ENCODE assay signal across 8 mouse cellular contexts in the genomic region with DNA sequence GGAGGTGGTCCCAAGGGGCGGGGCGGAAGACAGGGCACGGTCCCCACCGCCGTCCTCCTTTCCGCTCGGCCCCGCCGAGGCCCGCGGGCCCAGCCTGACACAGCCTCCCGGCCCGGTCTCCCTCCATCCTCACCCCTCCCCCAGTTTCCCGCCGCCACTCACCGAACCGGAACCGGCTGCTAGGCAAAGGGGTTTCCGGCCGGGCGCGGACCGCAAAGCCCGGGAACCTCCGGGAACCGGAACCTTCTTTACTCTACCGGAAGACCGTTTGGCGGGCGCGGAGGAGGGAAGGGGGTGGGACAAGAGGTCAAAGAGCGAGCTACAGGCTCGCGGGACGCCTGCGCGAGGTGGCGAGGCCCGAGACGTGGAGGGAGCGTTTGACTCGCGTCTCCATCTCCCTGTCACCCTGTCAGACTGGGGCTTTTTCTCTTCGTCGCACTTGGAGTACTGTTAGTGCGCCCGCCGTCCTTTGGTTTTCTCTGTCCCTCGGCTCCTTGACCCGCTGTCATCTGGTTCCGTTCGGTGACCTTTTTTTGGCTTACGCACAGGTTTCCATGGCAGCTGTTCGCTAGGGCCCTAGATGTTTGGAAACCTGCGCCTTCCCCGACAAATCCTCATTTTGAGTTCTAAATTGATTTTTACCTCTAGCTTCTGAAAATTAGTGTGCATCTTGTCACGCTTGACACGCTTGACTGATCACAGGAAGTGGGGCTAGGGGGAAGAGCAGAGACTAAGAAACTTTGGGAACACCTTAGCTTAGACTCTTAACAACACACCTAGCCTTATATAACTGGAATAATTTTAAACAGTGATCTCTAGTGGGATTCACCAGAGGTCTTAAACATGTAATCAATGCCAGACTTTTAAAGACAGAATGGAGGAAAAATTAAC. TPM values are rescaled to one million over a fixed set of nuclear protein-coding genes. Genes with fewer than 3 reads are reported as not detected.
DNase-seq lines count a peak whose midpoint lies in the region; ATAC-seq and TF ChIP-seq lines count a peak whose summit lies in the region.

A gene (minus strand): TSS at position 624 of the 891 bp plus-strand sequence.

- peaks cover 5% of the 10 kb centered on the region for H3K36me3 ChIP-seq in heart, embryonic 10.5 days
- 0 out of 2 replicates have a peak, but pooled peaks cover 6% of the 10 kb centered on the region for H3K36me3 ChIP-seq in kidney, embryonic 16.5 days (ENCODE audit: insufficient read depth, low read length)
- H3K36me3 ChIP-seq in liver, adult 2 months (ENCODE audit: control insufficient read depth, insufficient read depth, low read length) = no peaks in the 10 kb centered on the region
- peaks cover 4% of the 10 kb centered on the region for H3K36me3 ChIP-seq in myocyte (ENCODE audit: control insufficient read depth, insufficient read depth)
- H3K36me3 ChIP-seq in splenic B cell, adult 2 months (ENCODE audit: control insufficient read depth, insufficient read depth, low read length, poor library complexity, severe bottlenecking) = no peaks in the 10 kb centered on the region

- no peaks in the 10 kb centered on the region for H3K9me3 ChIP-seq in heart, embryonic 10.5 days
- no peaks in the 10 kb centered on the region; the same call in 1 of the 2 replicates for H3K9me3 ChIP-seq in kidney, embryonic 16.5 days (ENCODE audit: low read length)

- WGBS in heart, embryonic 10.5 days = under 1% methylated on average over 56 of the region's 58 CpGs
- under 1% methylated on average over 51 of the region's 58 CpGs for WGBS in kidney, embryonic 16.5 days
- under 1% methylated on average over 58 of the region's 58 CpGs for WGBS in liver, adult 2 months

- H3K4me3 ChIP-seq in bone marrow macrophage, adult 2 months (ENCODE audit: insufficient read depth, low read length) = peak within 1 kb of the TSS; percentile 86
- H3K4me3 ChIP-seq in embryonic fibroblast, embryonic 13.5 days (ENCODE audit: insufficient read depth, low read length) = peak within 1 kb of the TSS; percentile 100
- peak within 1 kb of the TSS; percentile 96 for H3K4me3 ChIP-seq in heart, embryonic 10.5 days
- H3K4me3 ChIP-seq in kidney, embryonic 16.5 days (ENCODE audit: low read length) = peak within 1 kb of the TSS; percentile 96
- H3K4me3 ChIP-seq in liver, adult 2 months (ENCODE audit: insufficient read depth, low read depth, low read length) = peak within 1 kb of the TSS; percentile 69
- H3K4me3 ChIP-seq in myocyte = peak within 1 kb of the TSS; percentile 67

- peak; percentile 97 for DNase-seq in A20 (ENCODE audit: low read depth, low spot score)
- DNase-seq in heart, embryonic 10.5 days (ENCODE audit: low spot score) = peak; percentile 94
- peak; percentile 77 for DNase-seq in liver, adult 2 months (ENCODE audit: extremely low read depth, low read depth, low spot score)
- DNase-seq in splenic B cell, adult 2 months (ENCODE audit: low read depth, low spot score) = peak; percentile 86

- peaks cover 6% of the 10 kb centered on the region for H3K4me1 ChIP-seq in bone marrow macrophage, adult 2 months (ENCODE audit: control insufficient read depth, insufficient read depth, low read length)
- no peaks in the 10 kb centered on the region for H3K4me1 ChIP-seq in embryonic fibroblast, embryonic 13.5 days (ENCODE audit: control insufficient read depth, insufficient read depth, low read length)
- peaks cover 16% of the 10 kb centered on the region for H3K4me1 ChIP-seq in heart, embryonic 10.5 days
- H3K4me1 ChIP-seq in kidney, embryonic 16.5 days (ENCODE audit: insufficient read depth, low read length) = peaks cover 16% of the 10 kb centered on the region
- peaks cover 3% of the 10 kb centered on the region; the same call in 1 of the 2 replicates for H3K4me1 ChIP-seq in liver, adult 2 months (ENCODE audit: control insufficient read depth, insufficient read depth, low read length)

- H3K79me2 ChIP-seq in liver, adult 2 months (ENCODE audit: control insufficient read depth, insufficient read depth, low read length) = peaks cover 5% of the 10 kb centered on the region; the same call in 1 of the 2 replicates
- H3K79me2 ChIP-seq in myocyte (ENCODE audit: control insufficient read depth, insufficient read depth) = peaks cover 44% of the 10 kb centered on the region

- H3K9ac ChIP-seq in kidney, embryonic 16.5 days (replicated peaks; ENCODE audit: low read length) = peak within 1 kb of the TSS; percentile 94
- H3K9ac ChIP-seq in liver, adult 2 months (ENCODE audit: low read depth, low read length) = peak within 1 kb of the TSS; percentile 86

- TF ChIP-seq POLR2A in bone marrow macrophage, adult 2 months (IDR thresholded peaks at IDR 0.05; ENCODE audit: borderline replicate concordance, low read depth, low read length) = 0 out of 2 replicates have a peak, but pooled peaks have one; percentile 27
- peak; percentile 62 for TF ChIP-seq POLR2A in embryonic fibroblast, embryonic 13.5 days (IDR thresholded peaks at IDR 0.05; ENCODE audit: low read depth, low read length)
- 0 out of 2 replicates have a peak, but pooled peaks have one; percentile 47 for TF ChIP-seq POLR2A in liver, adult 2 months (IDR thresholded peaks at IDR 0.05; ENCODE audit: extremely low read depth, insufficient read depth, low read length)
- peak; percentile 84 for TF ChIP-seq POLR2A in myocyte (IDR thresholded peaks at IDR 0.05; ENCODE audit: insufficient read length, low read depth)

- H3ac ChIP-seq in myocyte (ENCODE audit: control insufficient read depth, insufficient read length) = peak within 1 kb of the TSS; percentile 54

- H3K27ac ChIP-seq in bone marrow macrophage, adult 2 months (ENCODE audit: insufficient read depth, low read depth, low read length) = peak within 1 kb of the TSS; percentile 90
- peak within 1 kb of the TSS; percentile 84 for H3K27ac ChIP-seq in embryonic fibroblast, embryonic 13.5 days (ENCODE audit: insufficient read depth, low read length)
- peak within 1 kb of the TSS; percentile 97 for H3K27ac ChIP-seq in heart, embryonic 10.5 days
- peak within 1 kb of the TSS; percentile 96 for H3K27ac ChIP-seq in kidney, embryonic 16.5 days (ENCODE audit: low read length)
- H3K27ac ChIP-seq in liver, adult 2 months (replicated peaks; ENCODE audit: insufficient read depth, low read depth, low read length) = peak within 1 kb of the TSS; percentile 82

- H3K4me2 ChIP-seq in kidney, embryonic 16.5 days (replicated peaks; ENCODE audit: low read depth, low read length) = peak within 1 kb of the TSS; percentile 87
- H3K4me2 ChIP-seq in myocyte (ENCODE audit: low read depth) = peak within 1 kb of the TSS; percentile 90

- peak; percentile 93 for ATAC-seq in kidney, embryonic 16.5 days (ENCODE audit: low FRiP score, low TSS enrichment)

- no peaks in the 10 kb centered on the region for H3K27me3 ChIP-seq in heart, embryonic 10.5 days (ENCODE audit: insufficient read depth, poor library complexity, severe bottlenecking)
- no peaks in the 10 kb centered on the region for H3K27me3 ChIP-seq in kidney, embryonic 16.5 days (ENCODE audit: insufficient read depth, low read length)
- H3K27me3 ChIP-seq in liver, adult 2 months (ENCODE audit: control insufficient read depth, insufficient read depth, low read length) = no peaks in the 10 kb centered on the region
- H3K27me3 ChIP-seq in myocyte (ENCODE audit: control insufficient read depth, insufficient read depth, insufficient read length) = no peaks in the 10 kb centered on the region
- no peaks in the 10 kb centered on the region for H3K27me3 ChIP-seq in splenic B cell, adult 2 months (ENCODE audit: control insufficient read depth, insufficient read depth, low read length, poor library complexity, severe bottlenecking)

- no peak for TF ChIP-seq CTCF in bone marrow macrophage, adult 2 months (IDR thresholded peaks at IDR 0.05; ENCODE audit: low read depth, low read length)
- TF ChIP-seq CTCF in embryonic fibroblast, embryonic 13.5 days (IDR thresholded peaks at IDR 0.05; ENCODE audit: borderline replicate concordance, insufficient read depth, low read length) = no peak
- TF ChIP-seq CTCF in liver, adult 2 months (IDR thresholded peaks at IDR 0.05; ENCODE audit: low read depth, low read length) = no peak

TF ChIP-seq in myocyte, 11 proteins besides CTCF, POLR2A, EP300 and RAD21:
- TF ChIP-seq MYOG (IDR thresholded peaks at IDR 0.05; ENCODE audit: control insufficient read depth in 1 of 3, insufficient read depth in 1 of 3, insufficient read length in 2 of 3, low read depth in 2 of 3) = peak in 1 of 3 experiments; percentile 50
- TF ChIP-seq CEBPB (IDR thresholded peaks at IDR 0.05; ENCODE audit: insufficient read depth, poor library complexity, severe bottlenecking) = no peak
- TF ChIP-seq MYOD1 (IDR thresholded peaks at IDR 0.05; ENCODE audit: control insufficient read depth in 1 of 3, insufficient read length in 2 of 3, low read depth in 2 of 3) = peak in 1 of 3 experiments; percentile 8
- no peak for TF ChIP-seq REST (IDR thresholded peaks at IDR 0.05; ENCODE audit: insufficient read depth, insufficient read length)
- TF ChIP-seq E2F4 (IDR thresholded peaks at IDR 0.05; ENCODE audit: insufficient read depth) = peak; percentile 72
- TF ChIP-seq POLR2AphosphoS2 (IDR thresholded peaks at IDR 0.05; ENCODE audit: insufficient read length, low read depth) = peak; percentile 97

RNA-seq across cellular contexts. Expression of the gene that starts here (rescaled TPM):
- polyA plus RNA-seq in bone marrow macrophage, adult 2 months (2012; ENCODE audit: insufficient read depth, insufficient read length, missing spikeins) = 16.7 and 18.7 TPM in 2 replicates
- 23.3 and 30.6 TPM in 2 replicates for polyA plus RNA-seq in embryonic fibroblast, embryonic 13.5 days (2011; ENCODE audit: insufficient read length, low read depth, missing spikeins)
- 26.8 and 30.5 TPM in 2 replicates for polyA plus RNA-seq in heart, embryonic 10.5 days (2016; fragmentation: Nextera tagmentation; extraction: Ambion mirVana)
- polyA plus RNA-seq in kidney, embryonic 16.5 days (2015; fragmentation: Nextera tagmentation; extraction: Ambion mirVana) = 29.9 and 31.3 TPM in 2 replicates
- total RNA-seq in liver, adult 2 months (2014; rRNA removed) = 4.4 TPM in 2 replicates
- polyA plus RNA-seq in liver, adult 2 months (2012; rRNA removed) = 2.2 and 3.7 TPM in 2 replicates
- polyA plus RNA-seq in myocyte (2012; fragmentation: generic; extraction: Trizol) = 10.4 TPM

Comparison
In these comparisons a context has a peak if more than half of its experiments do, and no peak if none do; other contexts are left out.
1. Peak in every context shown above with its lines: DNase-seq, ATAC-seq, H3K4me3 ChIP-seq and H3K27ac ChIP-seq.
2. POLR2A ChIP-seq: peak in every context shown above with its lines; median percentile 84 in myocyte; 62 in embryonic fibroblast, embryonic 13.5 days; 47 in liver, adult 2 months; 27 in bone marrow macrophage, adult 2 months.